Mouse (Mus musculus): Measurements from ENCODE around the gene Tor3a.

The Tor3a gene

DNA sequence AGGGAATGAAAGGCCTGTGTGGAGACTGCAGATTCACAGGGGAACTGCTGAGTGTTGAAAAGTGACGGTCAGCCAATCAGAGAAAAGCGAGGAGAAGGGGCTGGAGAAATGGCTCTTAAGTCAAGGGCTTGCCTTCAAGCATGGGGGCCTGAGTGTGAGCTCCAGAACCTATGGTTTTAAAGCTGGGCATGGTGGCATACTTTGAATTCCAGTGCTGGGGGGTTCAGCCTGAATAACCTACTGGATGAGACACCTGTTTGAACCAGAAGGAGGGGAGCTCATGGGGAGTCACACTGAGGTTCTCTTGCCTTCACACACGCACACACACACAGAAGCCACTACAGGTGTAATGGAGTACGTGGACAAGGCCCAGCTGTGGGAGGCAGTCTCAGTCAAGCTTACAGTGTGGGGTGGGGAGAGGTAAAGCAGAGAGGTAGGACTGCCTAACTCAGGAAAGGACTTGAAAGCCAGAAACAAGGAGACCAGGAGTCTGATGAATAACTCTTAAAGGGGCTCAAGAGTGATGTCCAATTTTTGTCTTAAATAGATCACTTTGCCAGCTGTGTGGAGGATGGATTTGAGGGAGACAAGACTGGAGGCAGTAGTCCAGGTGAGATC, 53.8 kb downstream of the Tor3a start:
- H3K4me3 ChIP-seq (replicated peaks; ENCODE audit: low read length) = no peak overlapping the region
- TF ChIP-seq CTCF (conservative IDR thresholded peaks at IDR 0.05; ENCODE audit: low read length) (no peak), NANOG (IDR thresholded peaks at IDR 0.05; ENCODE audit: borderline replicate concordance, low read length) (no peak), POU5F1 (IDR thresholded peaks at IDR 0.05; ENCODE audit: borderline replicate concordance, low read length) (no peak)
- no peaks in the 10 kb centered on the region for H3K27me3 ChIP-seq (ENCODE audit: insufficient read depth, low read length)
- no peaks in the 10 kb centered on the region for H3K9me3 ChIP-seq (ENCODE audit: low read length)
- peaks cover 62% of the 10 kb centered on the region for H3K4me1 ChIP-seq (replicated peaks; ENCODE audit: low read depth, low read length)
- H3K36me3 ChIP-seq (ENCODE audit: insufficient read depth, low read length) = peaks cover 48% of the 10 kb centered on the region

DNA sequence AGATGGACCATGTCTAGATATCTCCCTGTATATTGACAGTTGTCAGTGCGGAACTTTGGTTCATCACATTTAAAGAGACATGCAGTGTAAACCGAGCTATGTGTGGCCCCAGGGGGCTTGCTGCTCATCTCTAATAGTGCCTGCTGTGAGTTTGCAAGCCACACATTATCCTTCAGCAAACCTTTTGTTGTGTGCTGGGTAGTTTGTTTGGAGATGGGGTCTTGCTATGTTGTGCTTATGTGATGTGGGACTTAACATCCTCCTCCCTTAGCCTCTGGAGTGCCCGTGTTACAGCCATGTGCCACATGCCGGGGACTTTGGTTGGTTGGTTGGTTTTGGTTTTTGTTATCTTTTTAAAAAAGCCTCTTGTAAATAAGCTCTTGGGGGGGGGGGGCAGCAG, 56.3 kb downstream of the Tor3a start:
- H3K36me3 ChIP-seq (ENCODE audit: insufficient read depth, low read length) = peaks cover 26% of the 10 kb centered on the region
- H3K27me3 ChIP-seq (ENCODE audit: insufficient read depth, low read length) = no peaks in the 10 kb centered on the region
- peaks cover 79% of the 10 kb centered on the region for H3K4me1 ChIP-seq (replicated peaks; ENCODE audit: low read depth, low read length)
- no peak overlapping the region for H3K4me3 ChIP-seq (replicated peaks; ENCODE audit: low read length)
- TF ChIP-seq CTCF (conservative IDR thresholded peaks at IDR 0.05; ENCODE audit: low read length) (no peak), POU5F1 (IDR thresholded peaks at IDR 0.05; ENCODE audit: borderline replicate concordance, low read length) (no peak), NANOG (IDR thresholded peaks at IDR 0.05; ENCODE audit: borderline replicate concordance, low read length) (peak; percentile 34; the same call in 1 of the 2 replicates)
- H3K9me3 ChIP-seq (ENCODE audit: low read length) = no peaks in the 10 kb centered on the region

DNA sequence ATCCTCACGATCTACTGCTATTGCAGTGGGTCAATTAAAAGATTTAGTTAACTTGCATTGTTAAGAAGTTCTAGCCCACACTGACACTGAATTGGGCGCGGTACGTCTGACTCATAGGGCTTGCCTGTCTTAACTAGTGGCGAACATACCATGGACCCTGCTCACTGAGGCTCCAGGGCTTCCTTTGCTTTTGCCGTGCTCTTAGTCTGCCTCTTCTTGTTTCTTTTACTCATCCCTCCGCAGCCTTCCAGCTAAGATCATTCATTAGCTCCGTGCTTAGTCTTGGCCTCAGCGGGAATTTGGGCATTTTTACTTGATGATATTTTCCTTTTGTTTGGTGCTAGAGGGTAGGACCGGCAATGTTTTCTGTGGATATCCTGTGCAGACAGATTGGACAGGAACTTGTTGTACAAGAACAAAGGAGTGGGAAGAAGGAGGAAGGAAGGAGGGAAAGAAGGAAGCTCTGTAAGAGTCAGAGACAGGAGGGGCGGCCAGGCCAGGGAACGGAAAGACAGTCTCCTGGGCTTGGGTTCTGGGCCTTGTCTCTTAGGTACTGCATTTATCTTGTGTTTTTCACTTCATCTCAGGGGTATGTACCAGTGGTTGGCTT, 57.1 kb downstream of the Tor3a start:
- peaks cover 84% of the 10 kb centered on the region for H3K4me1 ChIP-seq (replicated peaks; ENCODE audit: low read depth, low read length)
- peak overlapping the region; percentile 27; the same call in 1 of the 2 replicates for H3K4me3 ChIP-seq (replicated peaks; ENCODE audit: low read length)
- H3K9me3 ChIP-seq (ENCODE audit: low read length) = no peaks in the 10 kb centered on the region
- H3K36me3 ChIP-seq (ENCODE audit: insufficient read depth, low read length) = peaks cover 19% of the 10 kb centered on the region
- TF ChIP-seq NANOG (IDR thresholded peaks at IDR 0.05; ENCODE audit: borderline replicate concordance, low read length) = no peak
- TF ChIP-seq CTCF (conservative IDR thresholded peaks at IDR 0.05; ENCODE audit: low read length) = no peak
- TF ChIP-seq POU5F1 (IDR thresholded peaks at IDR 0.05; ENCODE audit: borderline replicate concordance, low read length) = no peak
- no peaks in the 10 kb centered on the region for H3K27me3 ChIP-seq (ENCODE audit: insufficient read depth, low read length)

GRCm38 (mm10) chr1:156615381-156616133, 58.6 kb downstream of the Tor3a start:
- peaks cover 85% of the 10 kb centered on the region for H3K4me1 ChIP-seq (replicated peaks; ENCODE audit: low read depth, low read length)
- no peaks in the 10 kb centered on the region for H3K27me3 ChIP-seq (ENCODE audit: insufficient read depth, low read length)
- peaks cover 5% of the 10 kb centered on the region for H3K36me3 ChIP-seq (ENCODE audit: insufficient read depth, low read length)
- peak overlapping the region; percentile 71 for H3K4me3 ChIP-seq (replicated peaks; ENCODE audit: low read length)
- no peaks in the 10 kb centered on the region; the same call in 1 of the 2 replicates for H3K9me3 ChIP-seq (ENCODE audit: low read length)
- TF ChIP-seq CTCF (conservative IDR thresholded peaks at IDR 0.05; ENCODE audit: low read length) (no peak), NANOG (IDR thresholded peaks at IDR 0.05; ENCODE audit: borderline replicate concordance, low read length) (no peak), POU5F1 (IDR thresholded peaks at IDR 0.05; ENCODE audit: borderline replicate concordance, low read length) (no peak)

GRCm38 (mm10) chr1:156614710-156615109, 59.4 kb downstream of the Tor3a start:
- TF ChIP-seq NANOG (IDR thresholded peaks at IDR 0.05; ENCODE audit: borderline replicate concordance, low read length) (no peak), POU5F1 (IDR thresholded peaks at IDR 0.05; ENCODE audit: borderline replicate concordance, low read length) (no peak), CTCF (conservative IDR thresholded peaks at IDR 0.05; ENCODE audit: low read length) (no peak)
- H3K27me3 ChIP-seq (ENCODE audit: insufficient read depth, low read length) = no peaks in the 10 kb centered on the region

DNA sequence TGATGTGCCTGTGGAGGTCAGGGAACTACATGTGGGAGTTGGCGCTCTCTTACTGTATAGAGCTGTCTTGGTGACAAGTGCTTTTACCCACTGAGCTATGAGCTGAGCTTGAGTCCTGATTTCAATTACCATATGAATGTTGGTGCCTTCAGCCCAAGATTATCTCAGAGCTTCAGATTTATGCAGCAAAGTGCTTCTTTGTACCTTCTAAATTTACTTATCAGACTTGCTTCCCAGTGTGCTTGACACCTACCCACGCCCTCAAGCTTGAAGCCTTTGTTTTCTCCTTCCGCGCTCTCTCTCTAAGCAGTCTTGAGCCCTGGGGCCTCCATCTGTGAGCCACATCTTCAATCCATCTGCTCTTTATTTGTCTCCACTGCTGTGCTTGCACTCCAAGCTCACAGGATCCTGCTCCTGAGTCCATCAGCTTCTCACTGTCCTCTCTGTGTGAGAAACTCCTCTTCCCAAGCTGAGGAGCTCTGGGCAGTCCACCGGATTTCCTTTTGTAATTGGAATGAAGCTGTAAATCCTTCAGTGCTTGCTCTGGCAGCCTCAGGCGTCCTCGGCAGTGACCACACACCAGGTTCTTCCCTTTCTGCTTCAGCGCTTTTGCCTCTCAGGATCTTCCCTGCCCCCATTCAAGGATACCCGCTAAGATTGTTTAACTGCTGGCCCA, 60.2 kb downstream of the Tor3a start:
- Histone ChIP-seq H3K9me3 (ENCODE audit: low read length) (no peaks in the 10 kb centered on the region; the same call in 1 of the 2 replicates), H3K36me3 (ENCODE audit: insufficient read depth, low read length) (peaks cover 5% of the 10 kb centered on the region; the same call in 1 of the 2 replicates), H3K4me1 (replicated peaks; ENCODE audit: low read depth, low read length) (peaks cover 82% of the 10 kb centered on the region), H3K4me3 (replicated peaks; ENCODE audit: low read length) (peak overlapping the region; percentile 46), H3K27me3 (ENCODE audit: insufficient read depth, low read length) (no peaks in the 10 kb centered on the region)
- TF ChIP-seq POU5F1 (IDR thresholded peaks at IDR 0.05; ENCODE audit: borderline replicate concordance, low read length) (no peak), CTCF (conservative IDR thresholded peaks at IDR 0.05; ENCODE audit: low read length) (no peak), NANOG (IDR thresholded peaks at IDR 0.05; ENCODE audit: borderline replicate concordance, low read length) (no peak)

More at GRCm38 (mm10) chr1:156614710-156615109, 59.4 kb downstream of the Tor3a start:
- Histone ChIP-seq H3K4me1 (replicated peaks; ENCODE audit: low read depth, low read length) (peaks cover 82% of the 10 kb centered on the region), H3K36me3 (ENCODE audit: insufficient read depth, low read length) (peaks cover 5% of the 10 kb centered on the region; the same call in 1 of the 2 replicates), H3K4me3 (replicated peaks; ENCODE audit: low read length) (peak overlapping the region; percentile 71; the same call in 1 of the 2 replicates), H3K9me3 (ENCODE audit: low read length) (no peaks in the 10 kb centered on the region; the same call in 1 of the 2 replicates)

GRCm38 (mm10) chr1:156610257-156610656, 63.9 kb downstream of the Tor3a start:
- Histone ChIP-seq H3K4me1 (replicated peaks; ENCODE audit: low read depth, low read length) (peaks cover 79% of the 10 kb centered on the region), H3K36me3 (ENCODE audit: insufficient read depth, low read length) (peaks cover 5% of the 10 kb centered on the region; the same call in 1 of the 2 replicates), H3K27me3 (ENCODE audit: insufficient read depth, low read length) (no peaks in the 10 kb centered on the region), H3K9me3 (ENCODE audit: low read length) (no peaks in the 10 kb centered on the region; the same call in 1 of the 2 replicates), H3K4me3 (replicated peaks; ENCODE audit: low read length) (no peak overlapping the region)
- TF ChIP-seq CTCF (conservative IDR thresholded peaks at IDR 0.05; ENCODE audit: low read length) (no peak), NANOG (IDR thresholded peaks at IDR 0.05; ENCODE audit: borderline replicate concordance, low read length) (no peak), POU5F1 (IDR thresholded peaks at IDR 0.05; ENCODE audit: borderline replicate concordance, low read length) (no peak)
